In genomic region chr10:31076948-31077347, GRCm38 (mm10) we compare ENCODE assay signal across 13 mouse cellular contexts.
DNase-seq lines count a peak whose midpoint lies in the region; ATAC-seq lines count a peak whose summit lies in the region.
"Had no signal": no experiment of that assay in that cellular context is flagged by ENCODE, and none has a peak within 500 bp of the region (broad histone marks: within the 10 kb centered on the region; RNA-seq: fewer than 3 reads in every experiment).

No protein-coding gene starts in this region.

- no peaks in the 10 kb centered on the region for H3K9me3 ChIP-seq in heart, embryonic 12.5 days (replicated peaks)
- no peaks in the 10 kb centered on the region for H3K9me3 ChIP-seq in kidney, embryonic 15.5 days (replicated peaks)
- H3K9me3 ChIP-seq in embryonic facial prominence, embryonic 10.5 days = no peaks in the 10 kb centered on the region
- H3K9me3 ChIP-seq in hindbrain, embryonic 15.5 days = no peaks in the 10 kb centered on the region
- H3K9me3 ChIP-seq: embryonic facial prominence, embryonic 15.5 days; G1E; neural tube, embryonic 13.5 days had no signal

- H3K27me3 ChIP-seq in heart, embryonic 12.5 days (replicated peaks) = no peaks in the 10 kb centered on the region
- H3K27me3 ChIP-seq in kidney, embryonic 15.5 days = no peaks in the 10 kb centered on the region
- H3K27me3 ChIP-seq in embryonic facial prominence, embryonic 10.5 days (replicated peaks; ENCODE audit: low read depth, poor library complexity, severe bottlenecking) = no peaks in the 10 kb centered on the region
- H3K27me3 ChIP-seq in hindbrain, embryonic 15.5 days = no peaks in the 10 kb centered on the region
- H3K27me3 ChIP-seq: embryonic facial prominence, embryonic 15.5 days; neural tube, embryonic 13.5 days had no signal

- peak overlapping the region; percentile 40 for H3K4me2 ChIP-seq in heart, embryonic 12.5 days
- H3K4me2 ChIP-seq in kidney, embryonic 15.5 days = peak overlapping the region; percentile 30
- no peak overlapping the region for H3K4me2 ChIP-seq in hindbrain, embryonic 15.5 days
- H3K4me2 ChIP-seq: embryonic facial prominence, embryonic 15.5 days; neural tube, embryonic 13.5 days had no signal

- H3K4me3 ChIP-seq in heart, embryonic 12.5 days = no peak overlapping the region; the same call in 1 of the 2 replicates
- no peak overlapping the region for H3K4me3 ChIP-seq in kidney, embryonic 15.5 days (replicated peaks)
- H3K4me3 ChIP-seq in embryonic facial prominence, embryonic 10.5 days = no peak overlapping the region
- no peak overlapping the region for H3K4me3 ChIP-seq in hindbrain, embryonic 15.5 days
- H3K4me3 ChIP-seq: embryonic facial prominence, embryonic 15.5 days; neural tube, embryonic 13.5 days had no signal

- no peaks in the 10 kb centered on the region for H3K36me3 ChIP-seq in heart, embryonic 12.5 days
- no peaks in the 10 kb centered on the region for H3K36me3 ChIP-seq in kidney, embryonic 15.5 days
- no peaks in the 10 kb centered on the region for H3K36me3 ChIP-seq in embryonic facial prominence, embryonic 10.5 days (replicated peaks)
- H3K36me3 ChIP-seq in hindbrain, embryonic 15.5 days = no peaks in the 10 kb centered on the region
- H3K36me3 ChIP-seq: embryonic facial prominence, embryonic 15.5 days; G1E; neural tube, embryonic 13.5 days had no signal

- DNase-seq in heart, adult 8-10 months (ENCODE audit: low spot score) = no peak
- no peak for DNase-seq in kidney, adult 11 months
- DNase-seq in embryonic facial prominence, embryonic 10.5 days (ENCODE audit: low spot score) = peak; percentile 15
- no peak for DNase-seq in adrenal gland, postnatal 10 days
- DNase-seq in layer of hippocampus, adult 11-12 months (ENCODE audit: low spot score) = no peak
- DNase-seq: forebrain, postnatal 0 days; thymus, postnatal 36 days had no signal

- H3K4me1 ChIP-seq in heart, embryonic 12.5 days (replicated peaks) = peaks cover 22% of the 10 kb centered on the region
- H3K4me1 ChIP-seq in kidney, embryonic 15.5 days = no peaks in the 10 kb centered on the region
- peaks cover 5% of the 10 kb centered on the region; the same call in 1 of the 2 replicates for H3K4me1 ChIP-seq in embryonic facial prominence, embryonic 10.5 days
- no peaks in the 10 kb centered on the region for H3K4me1 ChIP-seq in hindbrain, embryonic 15.5 days (replicated peaks)
- H3K4me1 ChIP-seq: embryonic facial prominence, embryonic 15.5 days had no signal

- peak overlapping the region; percentile 24 for H3K27ac ChIP-seq in heart, embryonic 12.5 days (ENCODE audit: poor library complexity, severe bottlenecking)
- no peak overlapping the region for H3K27ac ChIP-seq in kidney, embryonic 15.5 days
- H3K27ac ChIP-seq in embryonic facial prominence, embryonic 10.5 days (replicated peaks) = peak overlapping the region; percentile 24; the same call in 1 of the 2 replicates
- no peak overlapping the region for H3K27ac ChIP-seq in hindbrain, embryonic 15.5 days (replicated peaks)
- H3K27ac ChIP-seq: embryonic facial prominence, embryonic 15.5 days; neural tube, embryonic 13.5 days had no signal

- 0 out of 2 replicates have a peak overlapping the region, but pooled peaks have one; percentile 6 for H3K9ac ChIP-seq in heart, embryonic 12.5 days
- H3K9ac ChIP-seq in kidney, embryonic 15.5 days = no peak overlapping the region
- no peak overlapping the region for H3K9ac ChIP-seq in hindbrain, embryonic 15.5 days
- H3K9ac ChIP-seq: embryonic facial prominence, embryonic 15.5 days; forebrain, postnatal 0 days; neural tube, embryonic 13.5 days had no signal

- 34% methylated on average over 4 of the region's 4 CpGs for WGBS in heart, embryonic 12.5 days
- WGBS in kidney, embryonic 15.5 days = 21% methylated on average over 4 of the region's 4 CpGs
- WGBS in embryonic facial prominence, embryonic 10.5 days = 22% methylated on average over 4 of the region's 4 CpGs
- WGBS in hindbrain, embryonic 15.5 days = 23% methylated on average over 4 of the region's 4 CpGs

- ATAC-seq in heart, embryonic 12.5 days (ENCODE audit: insufficient number of reproducible peaks, low FRiP score) = peak; percentile 72
- peak; percentile 73 for ATAC-seq in kidney, embryonic 15.5 days (replicated peaks; ENCODE audit: low FRiP score)
- peak; percentile 30; the same call in 1 of the 2 replicates for ATAC-seq in hindbrain, embryonic 15.5 days (ENCODE audit: low FRiP score, low read depth)
- ATAC-seq: forebrain, postnatal 0 days had no signal

Comparison
In these comparisons a context has a peak if more than half of its experiments do, and no peak if none do; other contexts are left out.
1. H3K27ac ChIP-seq: peak in heart, embryonic 12.5 days (single experiment) and embryonic facial prominence, embryonic 10.5 days (single experiment); none in kidney, embryonic 15.5 days (single experiment) and hindbrain, embryonic 15.5 days (single experiment).
2. Peak in every context shown above with its lines, with median percentiles within 50 percentile points of each other: ATAC-seq.